Mouse (Mus musculus) heart, adult 9 months (tissue): ENCODE measurements at regions not wholly inside any gene's neighbourhood (a gene's known extent, or its start where the extent isn't known, plus 50 kb on each side); places are given as distances from the start of the nearest gene placed in this dataset.

ENCODE experiments used
- DNase-seq, 2 experiments: peaks; one replicate each; pipeline ENCODE4 v3.0.0; 2022; ENCODE audit warnings: low spot score in 2 of 2

- DNase-seq, result no peak
These were observed 170.2 kb downstream of the Btg1 start for GRCm38 (mm10) chr10:96786903-96787571.

DNA sequence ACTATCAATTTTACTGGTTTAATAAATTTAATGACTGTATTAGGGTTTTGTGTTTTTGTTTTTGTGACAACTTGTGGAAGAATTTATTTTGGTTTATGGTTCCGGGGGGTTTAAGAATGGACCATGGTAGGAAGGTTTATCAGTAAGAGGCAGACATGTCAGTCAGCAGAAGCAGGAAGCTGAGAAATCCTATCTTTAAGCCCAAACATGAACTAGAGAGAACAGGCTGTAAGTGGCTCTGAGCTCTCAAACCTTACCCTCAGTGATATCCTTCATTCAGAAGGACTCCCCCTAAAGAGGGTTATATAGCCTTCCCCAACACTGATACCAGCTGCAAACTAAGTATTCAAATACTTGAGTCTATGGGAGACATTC is 170.8 kb downstream of the Btg1 start:
- no peak for DNase-seq

GRCm38 (mm10) chr10:96788352-96789016 is 171.7 kb downstream of the Btg1 start:
- no peak for DNase-seq

DNA sequence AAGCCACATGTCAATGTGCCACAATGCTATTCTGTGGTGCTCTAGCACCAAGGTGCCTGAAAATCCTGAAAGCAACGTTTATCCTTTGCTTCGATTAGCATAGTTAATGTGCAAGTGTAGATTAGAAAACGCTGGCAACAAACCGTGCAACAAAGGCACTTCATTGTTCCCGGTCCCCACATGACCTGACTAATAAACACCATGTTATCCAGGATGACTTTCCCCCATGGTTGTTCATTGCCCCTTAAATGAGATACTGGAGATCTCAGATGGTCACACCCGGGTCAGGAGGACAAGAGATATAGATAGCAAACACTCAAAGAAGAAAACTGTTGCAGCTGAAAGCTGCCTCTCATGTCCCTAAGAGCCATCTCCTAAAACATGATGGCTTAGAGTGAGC is 180.3 kb downstream of the Btg1 start:
- DNase-seq, result no peak

- no peak for DNase-seq
These were observed 184.0 kb downstream of the Btg1 start for GRCm38 (mm10) chr10:96800801-96801200.

- no peak for DNase-seq
These were observed 187.4 kb downstream of the Btg1 start for GRCm38 (mm10) chr10:96804030-96804784.

- no peak for DNase-seq
These were observed 189.8 kb downstream of the Btg1 start for GRCm38 (mm10) chr10:96806579-96806978.

DNA sequence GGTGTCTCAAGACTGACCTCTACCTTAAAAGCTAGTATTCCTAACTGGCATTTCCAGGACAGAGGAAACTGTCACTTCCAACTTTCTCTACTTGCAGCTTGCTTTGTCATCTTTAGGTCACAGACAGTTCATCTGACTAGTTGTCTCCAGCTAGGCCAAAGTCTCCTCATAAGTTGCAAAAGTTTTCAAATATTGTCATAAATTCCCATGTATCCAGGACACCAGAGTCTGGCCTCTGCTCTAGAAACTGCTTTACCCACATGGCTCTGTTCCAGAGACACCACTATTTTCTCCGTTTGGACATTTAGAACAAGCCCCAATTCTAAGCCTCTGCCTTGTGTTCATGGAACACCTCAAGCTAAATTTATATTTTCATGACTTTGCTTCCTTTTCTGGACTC is 205.0 kb downstream of the Btg1 start:
- peak; percentile 1 to 2 for DNase-seq

DNA sequence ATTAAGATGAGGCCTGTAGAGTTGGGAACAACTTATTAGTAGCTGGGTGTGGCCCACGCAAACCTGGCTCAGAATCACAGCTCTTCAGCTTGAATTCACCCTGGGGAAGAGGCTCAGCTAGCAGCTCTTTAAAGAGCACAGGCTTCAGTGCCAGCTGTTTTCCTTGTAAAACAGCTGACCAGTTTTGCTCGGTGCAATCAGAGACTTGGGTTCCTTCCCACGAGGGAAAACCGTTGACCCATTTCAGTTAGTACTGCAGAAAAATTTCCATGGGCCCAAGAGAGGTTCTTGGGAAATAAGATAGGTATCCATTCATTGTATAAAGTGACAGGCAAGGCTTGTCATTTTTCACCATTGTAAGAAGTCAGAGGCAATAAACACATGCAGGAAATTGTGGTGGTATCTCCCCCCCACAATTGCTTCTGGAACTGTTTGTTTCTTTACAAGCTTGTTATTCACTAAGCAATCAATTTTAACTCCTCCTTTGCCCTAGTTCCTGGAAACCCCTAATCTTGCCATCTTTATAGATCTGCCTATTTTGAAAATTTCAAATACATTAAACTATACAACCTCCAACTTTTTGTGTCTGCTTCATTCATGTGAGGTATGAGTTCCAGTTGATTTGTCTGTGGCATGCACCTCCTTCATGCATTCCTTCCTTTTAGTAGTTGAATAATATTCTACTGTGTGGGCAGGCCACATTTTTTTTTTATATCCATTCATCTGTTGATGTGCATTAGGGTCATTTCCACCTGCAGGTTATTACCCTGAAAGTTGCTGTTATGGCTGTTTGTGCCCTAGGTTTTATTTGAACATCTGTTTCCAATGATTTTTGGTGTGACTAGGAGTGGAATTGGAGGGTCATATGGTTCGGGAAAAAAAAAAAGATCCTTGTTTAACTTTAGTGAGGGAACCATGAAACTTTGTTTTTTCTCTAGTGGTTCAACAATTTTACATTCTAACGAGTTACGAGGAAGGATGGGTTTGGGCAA is 205.8 kb downstream of the Btg1 start:
- peak; percentile 38 to 49 for DNase-seq

DNA sequence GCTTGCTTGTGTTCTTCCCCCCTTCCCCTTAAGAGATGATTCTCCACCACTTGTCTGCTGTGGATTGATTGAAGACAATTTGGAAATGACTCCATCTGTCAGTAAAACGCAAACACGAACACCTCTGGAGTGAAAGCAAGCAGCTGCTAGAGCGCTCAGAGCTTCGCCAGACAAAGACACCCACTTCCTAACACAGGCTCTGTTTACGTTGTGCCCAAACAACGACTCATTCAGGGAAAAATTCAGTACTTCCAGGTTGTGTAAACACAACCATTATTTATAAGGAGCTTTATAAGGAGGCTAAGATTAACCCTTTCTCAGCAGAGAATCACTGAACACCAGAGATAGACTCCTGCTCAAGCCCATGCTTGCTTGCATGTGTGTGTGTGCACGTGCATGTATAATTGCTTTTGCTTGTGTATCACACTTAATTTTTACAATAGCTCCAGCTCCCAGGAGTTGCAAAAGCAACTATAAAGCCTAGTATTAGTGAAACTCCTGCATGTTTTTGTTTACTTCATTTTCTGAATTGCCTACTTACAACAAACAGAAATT is 209.5 kb downstream of the Btg1 start:
- no peak for DNase-seq

GRCm38 (mm10) chr10:96827971-96828370 is 211.2 kb downstream of the Btg1 start:
- DNase-seq, result no peak

DNA sequence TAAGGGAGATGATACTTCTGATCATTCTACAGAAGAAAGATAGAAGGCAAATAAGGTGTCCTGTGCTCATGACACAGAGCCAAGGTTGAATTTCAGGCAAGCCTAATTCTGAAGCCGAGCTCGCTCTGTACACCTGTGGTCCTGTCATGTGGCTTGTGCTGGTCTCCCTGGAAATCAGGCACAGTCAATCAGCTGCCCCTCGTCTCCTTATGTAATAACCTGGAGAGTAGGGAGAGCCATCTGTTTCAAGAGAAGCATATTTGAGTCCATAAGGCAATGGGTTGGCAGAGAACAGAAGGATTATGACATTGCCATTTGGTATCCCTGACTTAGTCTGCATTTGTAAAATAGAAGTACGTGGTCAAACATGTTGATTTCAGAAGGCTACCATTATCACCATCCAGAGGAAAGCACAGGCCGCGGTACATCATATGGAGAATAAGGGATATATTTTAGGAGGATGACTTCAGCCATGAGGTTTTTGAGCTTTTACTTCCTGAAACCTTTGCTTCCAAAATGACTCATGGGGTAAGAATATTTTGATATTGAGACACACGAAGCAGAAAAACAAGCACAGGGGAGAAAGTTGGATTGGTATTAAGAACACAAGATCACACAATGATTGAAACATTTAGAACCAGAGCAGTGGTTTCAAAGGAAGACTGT is 211.9 kb downstream of the Btg1 start:
- peak in 1 of 2 experiments; percentile 9 for DNase-seq

DNA sequence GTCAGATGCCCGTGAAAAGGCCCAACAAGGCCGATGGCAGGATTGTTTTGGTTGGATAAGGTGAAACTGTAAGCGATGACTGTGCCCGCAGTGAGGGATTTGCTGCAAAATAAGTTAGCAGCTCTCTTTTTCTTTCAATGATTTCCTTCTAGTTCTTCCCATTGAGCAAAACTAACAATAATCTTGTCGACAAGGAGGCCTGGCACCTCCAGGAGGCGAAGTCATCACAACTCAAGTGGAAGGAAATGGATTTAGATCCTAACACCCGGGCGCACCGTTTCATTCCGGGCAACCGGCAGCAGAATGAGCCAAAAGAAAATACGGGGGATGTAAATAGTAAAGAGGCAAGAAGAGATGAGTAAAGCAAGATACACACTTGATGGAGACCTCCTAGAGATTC is 214.3 kb downstream of the Btg1 start:
- no peak for DNase-seq

DNA sequence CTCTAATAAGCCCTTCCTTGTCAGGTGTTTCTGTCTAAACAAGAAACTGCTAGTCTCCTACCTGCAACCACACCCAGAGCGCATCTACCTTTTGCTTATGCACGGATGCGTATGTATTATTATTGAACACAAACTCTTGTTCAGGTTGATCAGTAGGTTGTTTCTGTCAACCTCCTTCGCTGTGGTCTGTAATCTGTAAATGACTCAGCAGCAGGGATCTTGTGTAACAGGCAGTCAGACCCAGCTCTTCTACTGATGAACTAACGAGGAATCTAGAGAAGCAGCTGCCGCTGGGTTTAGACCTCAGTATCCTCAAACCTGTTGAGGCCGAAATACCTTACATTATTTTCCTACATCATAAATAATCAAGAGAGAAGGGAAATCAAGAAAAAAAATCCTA is 220.4 kb downstream of the Btg1 start:
- DNase-seq, result no peak

DNA sequence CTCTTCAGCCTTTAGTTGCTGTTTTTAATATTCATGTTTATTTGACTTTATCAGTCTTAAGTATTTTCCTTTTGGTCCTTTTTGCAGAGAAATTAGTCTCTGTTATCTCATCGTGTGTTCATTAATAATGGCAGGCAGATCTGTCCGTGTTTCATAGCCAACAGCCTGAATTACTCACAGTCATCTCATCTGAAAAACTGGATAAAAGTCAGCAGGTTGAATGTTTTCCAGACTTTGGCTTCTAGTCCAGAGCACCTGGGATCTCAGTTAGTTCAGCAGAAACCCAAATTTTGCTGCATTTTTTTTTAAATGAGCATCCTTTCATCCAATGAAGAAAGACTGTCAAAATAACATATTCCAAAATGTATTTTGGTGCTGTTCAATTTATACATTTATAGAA is 224.3 kb downstream of the Btg1 start:
- no peak for DNase-seq

DNA sequence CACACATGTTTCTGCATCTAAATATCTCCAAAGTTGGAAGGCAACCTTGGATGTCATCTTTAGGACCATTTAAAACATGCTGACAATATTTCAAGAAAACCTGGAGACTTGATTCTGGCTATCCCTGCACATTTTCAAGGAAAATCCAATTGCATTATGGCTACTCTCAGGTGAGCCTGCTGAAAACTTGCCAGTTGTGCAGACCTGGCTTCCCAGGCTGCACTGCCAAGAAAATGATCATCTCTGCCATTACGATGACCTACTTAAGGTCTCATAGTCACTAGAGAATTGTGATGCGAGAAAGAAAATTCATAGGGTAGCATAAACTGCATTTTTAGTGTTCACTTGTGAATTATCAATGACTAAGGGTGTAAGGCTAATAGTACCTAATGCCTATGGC is 225.2 kb downstream of the Btg1 start:
- DNase-seq, result no peak

- no peak for DNase-seq
These were observed 229.1 kb downstream of the Btg1 start for GRCm38 (mm10) chr10:96845906-96846305.

- DNase-seq, result no peak
These were observed 230.2 kb downstream of the Btg1 start for GRCm38 (mm10) chr10:96847028-96847427.

GRCm38 (mm10) chr10:96847433-96848165 is 230.8 kb downstream of the Btg1 start:
- no peak for DNase-seq

- DNase-seq, result no peak
These were observed 231.7 kb downstream of the Btg1 start for GRCm38 (mm10) chr10:96848496-96848895.
